Mouse (Mus musculus) right cerebral cortex, postnatal 4 days (tissue): ENCODE data around the gene Nr1i3.

Source experiments
- DNase-seq: peaks from one replicate; pipeline ENCODE4 v3.0.0-alpha.2; 2022

The Nr1i3 gene

GRCm38 (mm10) chr1:171195887-171196397, 17.8 kb upstream of the Nr1i3 start, which contains the start of gene Pcp4l1:
Pcp4l1 (minus strand) TSS chr1:171196268.
- DNase-seq: peak; percentile 47

DNA sequence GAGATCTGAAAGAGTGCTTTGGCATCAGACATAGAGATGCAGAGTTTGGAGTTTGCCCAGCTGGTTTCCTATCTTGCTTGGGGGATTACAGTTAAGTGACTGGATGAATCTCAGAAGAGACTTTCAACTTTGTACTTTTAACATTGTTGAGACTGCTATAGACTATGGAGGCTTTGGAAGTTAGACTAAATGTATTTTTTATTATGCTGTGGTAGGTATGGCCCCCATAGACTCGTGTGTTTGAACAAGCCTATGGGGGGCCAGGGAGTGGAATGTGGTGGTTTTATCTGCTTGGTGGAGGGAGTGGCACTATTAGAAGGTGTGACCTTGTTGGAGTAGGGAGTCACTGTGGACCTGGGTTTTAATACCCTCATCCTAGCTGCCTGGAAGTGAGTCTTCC, 14.2 kb upstream of the Nr1i3 start:
- DNase-seq: no peak

GRCm38 (mm10) chr1:171200769-171201168, 13.0 kb upstream of the Nr1i3 start:
- DNase-seq: no peak

DNA sequence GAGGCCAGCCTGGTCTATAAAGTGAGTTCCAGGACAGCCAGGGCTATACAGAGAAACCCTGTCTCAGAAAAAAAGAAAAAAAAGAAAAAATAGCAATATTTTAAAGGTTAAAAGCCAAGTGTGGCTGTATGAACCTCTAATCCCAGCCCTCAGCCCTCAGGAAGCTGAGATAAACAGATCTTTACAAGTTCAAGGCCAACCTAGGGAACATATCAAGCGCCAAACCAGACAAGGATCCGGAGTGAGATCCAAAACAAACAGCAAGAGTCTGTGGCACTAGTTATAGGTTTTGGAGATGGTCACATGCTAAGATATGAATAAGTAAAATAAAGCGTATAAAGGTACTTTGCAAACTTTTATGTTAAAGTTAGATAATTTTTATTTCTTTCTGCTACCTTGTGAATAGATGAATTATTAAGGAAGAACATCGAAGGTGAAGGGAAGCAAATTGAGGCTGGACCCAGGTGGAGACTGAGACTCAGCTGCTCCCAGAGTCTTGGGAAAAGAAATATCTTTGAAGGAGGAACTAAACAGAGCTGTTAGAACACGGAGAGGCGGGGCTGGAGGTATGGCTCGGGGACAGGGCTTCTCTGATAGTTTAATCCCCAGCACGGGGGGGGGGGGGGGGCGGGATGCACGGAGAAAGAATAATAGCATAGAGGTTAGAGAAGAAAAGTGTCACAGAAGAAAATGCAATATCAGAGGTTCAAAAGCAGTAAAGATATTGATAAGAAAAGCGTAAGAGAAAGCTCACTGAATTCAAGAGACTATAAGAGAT, 10.1 kb upstream of the Nr1i3 start:
- DNase-seq: no peak

- DNase-seq: no peak
Observed at GRCm38 (mm10) chr1:171204249-171204644, 9.5 kb upstream of the Nr1i3 start.

DNA sequence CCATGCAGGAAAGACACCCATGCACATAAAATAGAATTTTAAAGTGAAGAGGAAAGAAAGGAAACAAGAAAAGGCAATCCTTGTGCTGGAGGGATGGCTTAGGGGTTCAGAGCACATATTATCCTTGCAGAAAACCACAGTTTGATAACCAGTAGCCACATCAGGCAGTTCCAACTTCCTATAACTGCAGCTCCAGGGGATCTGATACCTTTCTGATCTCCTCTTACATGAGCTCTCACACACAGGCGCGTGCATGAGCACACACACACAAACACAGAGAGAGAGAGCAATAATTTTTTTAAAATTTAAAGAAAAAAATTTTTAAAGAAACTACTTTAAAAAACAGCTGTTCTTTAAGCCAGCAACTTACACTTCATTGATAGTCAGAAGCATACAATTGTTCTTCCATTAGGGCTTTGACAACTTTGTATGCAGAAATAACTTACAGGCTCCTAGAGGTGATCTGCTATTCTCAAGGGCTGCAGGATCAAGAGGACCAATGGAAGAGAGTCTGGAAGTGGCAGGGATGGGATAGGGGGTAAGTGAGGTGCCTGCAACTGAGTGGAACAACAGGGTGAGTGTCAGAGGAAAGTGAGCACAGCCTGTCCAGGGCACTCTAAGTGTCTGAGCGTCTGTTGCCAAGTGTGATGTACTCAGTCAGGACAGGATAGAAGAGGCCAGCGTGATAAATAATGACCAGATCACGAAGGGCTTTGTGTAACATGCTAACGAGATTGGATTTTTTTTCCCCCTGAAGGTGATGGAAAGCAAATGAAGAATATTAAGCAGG, 7.9 kb upstream of the Nr1i3 start:
- DNase-seq: no peak

DNA sequence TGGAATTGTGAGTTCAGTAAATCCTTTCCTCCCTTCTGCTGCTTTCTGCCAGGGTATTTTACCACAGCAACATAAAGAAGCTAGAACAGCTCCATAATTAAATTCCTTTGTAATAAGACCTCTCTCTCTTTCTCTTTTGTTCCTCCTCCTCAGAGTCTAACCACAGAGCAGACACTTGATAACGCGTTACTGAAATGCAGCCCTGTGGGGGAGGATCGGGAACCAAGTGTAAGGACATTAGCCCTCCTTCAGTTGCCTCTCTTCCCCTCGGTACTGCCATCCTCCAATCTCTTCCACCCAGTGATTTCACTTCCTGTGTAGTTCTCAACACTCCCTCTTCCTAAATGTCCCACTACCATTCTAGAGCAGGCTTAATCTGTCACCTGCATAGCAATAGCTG, 4.4 kb upstream of the Nr1i3 start:
- no peak for DNase-seq

GRCm38 (mm10) chr1:171212854-171213253, 916 bp upstream of the Nr1i3 start:
- DNase-seq: no peak

GRCm38 (mm10) chr1:171216241-171216955, 2.6 kb downstream of the Nr1i3 start:
- no peak for DNase-seq

DNA sequence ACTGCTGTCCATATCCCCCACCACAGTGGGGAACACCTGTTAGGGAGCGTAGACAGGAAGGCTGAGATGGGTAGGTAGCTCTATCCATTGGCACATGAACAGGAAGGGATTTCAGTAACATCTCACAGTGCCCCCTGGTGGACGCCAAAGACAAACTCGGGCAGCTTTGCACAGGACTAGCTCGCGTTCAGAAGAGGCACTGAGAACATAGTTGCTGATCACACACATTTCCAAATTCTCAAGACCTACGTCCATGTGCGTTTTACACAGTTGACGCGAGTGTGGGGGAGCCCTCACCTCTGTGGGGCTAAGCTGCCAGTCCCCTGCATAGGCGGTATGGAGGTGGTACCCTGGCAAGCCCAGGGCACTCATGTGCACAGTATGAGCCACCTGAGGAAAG, 7.1 kb downstream of the Nr1i3 start:
- DNase-seq: peak; percentile 95

DNA sequence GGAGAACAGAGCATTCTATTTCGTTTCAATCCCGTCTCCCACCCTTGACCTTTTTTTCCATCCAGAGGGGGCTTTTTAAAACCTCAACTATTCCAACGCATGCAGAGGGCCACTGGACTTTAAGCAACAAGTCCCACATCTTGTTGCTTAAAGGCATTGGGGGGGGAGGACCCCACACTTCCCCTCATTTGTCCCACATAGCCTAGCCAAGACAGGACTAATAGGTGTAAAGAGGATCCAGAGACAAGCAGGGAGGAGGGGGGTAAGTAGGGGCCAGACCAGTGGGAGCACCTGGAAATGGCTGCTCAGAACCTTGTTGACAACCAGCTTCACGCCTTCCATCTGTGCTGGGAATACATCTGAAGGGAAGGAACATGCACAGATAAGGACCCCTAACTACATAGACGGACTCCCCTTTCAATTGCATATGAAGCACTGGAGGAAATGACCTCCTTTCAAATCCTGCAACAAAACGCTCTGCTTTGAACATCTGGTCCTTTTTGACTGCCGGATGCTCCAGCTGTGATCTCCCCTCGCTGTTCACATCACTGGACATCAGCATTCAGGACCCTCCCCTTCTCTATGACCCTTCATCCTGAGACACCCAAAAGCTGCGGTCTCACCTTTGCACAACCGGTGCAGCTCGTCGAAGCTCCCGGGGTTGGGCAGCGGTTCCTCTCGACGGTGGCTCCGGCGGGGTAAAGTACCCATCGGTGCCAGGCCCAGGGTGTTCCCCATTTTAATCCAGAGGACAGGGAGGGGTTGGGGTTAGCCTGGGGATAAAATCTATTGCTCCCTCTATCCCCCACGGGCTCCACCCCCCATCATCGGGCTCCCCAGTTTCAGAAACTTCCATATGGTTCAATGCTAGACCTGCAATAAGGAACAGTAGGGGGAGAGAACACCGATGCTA, 7.8 kb downstream of the Nr1i3 start:
- DNase-seq: no peak

DNA sequence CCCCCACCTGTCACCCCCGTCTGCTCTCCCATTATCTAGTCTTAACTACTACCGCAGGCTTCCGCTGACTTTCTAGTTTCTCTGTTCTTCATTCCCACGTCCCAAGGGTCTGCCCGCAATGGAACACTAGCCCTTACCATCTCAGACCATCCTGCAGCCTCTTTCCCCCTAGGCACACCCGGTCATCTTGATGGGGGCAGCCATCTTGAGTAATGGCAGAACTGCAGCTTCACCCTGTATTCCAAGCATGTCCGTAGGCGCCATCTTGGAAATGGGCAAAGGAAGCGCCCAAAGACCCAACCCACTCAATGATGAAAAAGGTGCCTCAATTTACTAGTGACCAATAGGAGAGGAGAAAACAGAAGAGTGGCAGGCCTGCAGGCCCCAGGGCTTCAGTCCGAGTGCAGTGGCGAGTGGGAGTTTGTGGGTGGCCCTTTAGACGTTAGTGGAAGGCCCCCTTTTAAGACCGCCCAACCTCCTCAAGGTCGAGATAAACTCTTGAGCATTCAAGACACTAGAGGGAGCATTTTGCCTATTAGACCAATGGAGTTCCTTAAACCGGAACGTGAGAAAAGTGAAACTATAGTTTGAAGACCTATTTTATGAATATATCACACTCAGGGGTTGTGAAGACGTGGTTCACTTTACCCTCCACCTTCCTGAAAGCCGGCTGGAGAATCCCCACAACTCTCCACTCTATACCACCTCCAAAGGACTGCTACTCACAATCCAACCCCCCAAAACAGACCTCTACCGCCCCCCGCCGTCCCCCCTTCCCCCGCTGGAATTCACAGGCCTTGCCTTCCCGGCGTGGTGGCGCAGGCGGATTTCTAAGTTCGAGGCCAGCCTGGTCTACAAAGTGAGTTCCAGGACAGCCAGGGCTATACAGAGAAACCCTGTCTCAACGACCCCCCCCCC, 8.7 kb downstream of the Nr1i3 start, which contains the start of gene Tomm40l:
Tomm40l (minus strand) TSS at position 277 of the 918 bp plus-strand sequence.
- peak; percentile 70 for DNase-seq

GRCm38 (mm10) chr1:171223168-171223567, 9.4 kb downstream of the Nr1i3 start:
- DNase-seq: no peak

DNA sequence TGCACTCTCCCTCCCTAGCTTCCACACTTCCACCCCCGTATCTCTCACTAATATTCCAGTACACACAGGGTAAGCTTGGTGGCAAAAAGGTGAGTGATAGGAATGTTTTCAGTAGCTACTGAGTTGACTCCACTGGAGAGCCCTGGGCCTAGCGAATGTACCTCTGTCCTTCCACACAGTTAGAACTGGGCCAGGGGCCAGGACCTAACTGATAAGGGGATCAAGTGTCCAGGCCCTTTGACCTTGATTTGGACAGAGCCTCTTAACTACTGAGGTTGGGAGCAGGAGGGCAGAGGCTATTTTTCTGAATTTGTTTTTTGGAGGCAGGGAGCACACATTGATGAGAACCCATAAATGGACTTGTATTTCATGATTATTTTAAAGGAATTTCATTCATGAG, 10.0 kb downstream of the Nr1i3 start:
- DNase-seq: no peak

DNA sequence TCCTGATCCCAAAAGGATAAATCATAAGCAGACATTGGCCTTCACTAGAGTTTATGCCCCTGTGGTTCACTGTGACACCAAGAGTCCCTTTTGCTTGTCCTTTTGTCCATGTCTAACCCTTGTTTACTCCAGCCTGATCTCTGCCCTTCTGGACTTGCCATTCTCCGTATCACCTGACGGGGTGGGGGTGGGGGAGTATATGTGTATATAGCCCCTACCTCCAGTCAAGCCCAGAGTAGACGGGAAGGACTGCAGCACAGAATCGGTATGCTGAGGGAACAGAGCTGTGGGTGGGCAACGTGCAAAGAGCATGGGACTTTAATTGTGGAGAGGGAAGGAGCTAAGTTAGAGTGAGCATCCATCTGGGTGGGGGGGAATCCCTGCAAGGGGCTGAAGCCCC, 11.1 kb downstream of the Nr1i3 start, which contains the start of gene Apoa2:
Apoa2 (plus strand) TSS at position 198 of the 400 bp plus-strand sequence.
- DNase-seq: no peak

DNA sequence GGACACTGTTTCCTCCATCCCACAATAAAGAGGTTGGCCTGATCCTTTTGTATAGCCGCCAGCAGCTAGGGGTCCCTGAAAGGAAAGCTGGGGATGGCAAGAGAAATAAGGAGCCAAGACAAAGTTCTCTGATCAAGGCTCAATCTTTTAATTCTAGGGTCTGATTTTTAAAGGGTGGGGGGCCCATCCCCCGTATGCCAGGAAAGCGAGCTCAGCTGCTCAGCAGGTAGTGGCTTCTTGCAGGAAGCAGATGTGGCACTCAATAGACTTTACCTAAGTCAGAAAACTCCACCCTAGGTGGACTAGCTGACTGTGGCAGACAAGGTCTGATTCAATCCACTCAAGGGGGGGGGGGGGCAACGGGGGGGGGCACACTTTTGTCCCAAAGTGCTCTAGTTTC, 13.0 kb downstream of the Nr1i3 start:
- DNase-seq: no peak

GRCm38 (mm10) chr1:171227879-171228278, 14.1 kb downstream of the Nr1i3 start:
- no peak for DNase-seq

DNA sequence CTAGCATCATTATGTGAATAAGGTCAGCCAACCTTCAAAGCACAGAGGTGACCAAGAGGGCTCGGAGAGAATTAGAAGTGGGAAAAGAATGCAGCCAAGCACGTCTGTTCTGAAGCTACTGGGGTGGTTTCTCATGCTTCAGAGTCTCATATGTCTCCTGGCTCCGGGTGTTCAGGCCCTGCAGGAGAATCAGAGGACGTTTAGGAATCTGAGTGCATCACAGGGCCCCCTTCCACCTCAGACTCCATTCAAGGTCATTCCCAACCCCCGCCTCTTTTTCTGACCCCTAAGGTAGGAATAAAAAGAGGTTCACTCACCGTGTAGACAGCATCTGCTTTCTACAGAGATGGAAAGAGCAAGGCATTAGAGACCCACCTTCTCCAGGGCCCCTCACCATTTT, 16.0 kb downstream of the Nr1i3 start:
- no peak for DNase-seq

DNA sequence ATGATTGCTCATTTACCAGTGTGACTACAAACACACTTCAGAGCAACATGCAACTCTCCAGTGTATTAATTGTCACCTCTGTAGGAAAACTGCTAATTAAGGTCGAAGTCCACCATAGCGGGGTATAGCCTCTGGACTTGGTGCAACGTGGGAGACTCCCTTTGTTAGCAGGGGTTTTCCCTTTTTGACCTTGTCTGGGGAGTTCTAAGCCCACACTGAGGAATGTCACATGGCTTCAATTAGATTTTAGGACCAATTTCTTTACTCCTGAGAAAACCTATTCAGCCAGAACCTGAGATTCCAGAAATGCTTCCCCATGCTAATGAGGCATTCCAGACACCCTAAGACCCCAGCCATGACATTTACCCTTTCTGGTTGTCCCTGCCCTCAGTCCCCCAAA, 16.4 kb downstream of the Nr1i3 start:
- no peak for DNase-seq

DNA sequence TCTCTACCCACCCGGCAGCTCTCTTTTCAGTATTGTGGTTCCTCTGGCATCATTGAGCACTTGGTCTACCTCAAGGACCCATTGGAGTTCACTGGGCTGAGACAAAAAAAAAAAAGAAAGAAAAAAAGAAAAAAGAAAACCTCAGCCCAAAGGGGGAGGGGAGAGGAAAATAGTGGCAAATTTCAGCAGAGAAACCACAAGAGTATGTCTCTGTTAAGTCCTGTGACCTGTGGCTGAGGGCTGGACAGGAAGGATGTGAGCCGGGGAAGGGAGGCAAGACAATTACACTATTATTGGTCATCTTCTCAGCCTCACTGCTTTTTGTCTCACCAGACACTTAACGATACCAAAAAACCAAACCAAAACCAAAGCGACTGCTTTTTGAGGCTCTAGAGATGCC, 18.1 kb downstream of the Nr1i3 start:
- no peak for DNase-seq

GRCm38 (mm10) chr1:171232348-171232747, 18.6 kb downstream of the Nr1i3 start:
- DNase-seq: no peak
